Mouse (Mus musculus): ENCODE measurements around the gene Pawr. TPM values are rescaled to one million over a fixed set of nuclear protein-coding genes. Genes with fewer than 3 reads are reported as not detected.

Pawr gene
- polyA plus RNA-seq, 1 experiment from 2014 or later = 10.6 TPM

- 90% methylated on average over 16 of the region's 16 CpGs for WGBS
- H3K36me3 ChIP-seq = no peaks in the 10 kb centered on the region
- no peaks in the 10 kb centered on the region for H3K4me1 ChIP-seq
- ATAC-seq (ENCODE audit: low FRiP score) = no peak
- H3K27ac ChIP-seq = no peak overlapping the region
- H3K9ac ChIP-seq = no peak overlapping the region
- H3K4me3 ChIP-seq = no peak overlapping the region
- no peaks in the 10 kb centered on the region for H3K9me3 ChIP-seq (replicated peaks)
- no peaks in the 10 kb centered on the region for H3K27me3 ChIP-seq
- H3K4me2 ChIP-seq (replicated peaks) = no peak overlapping the region
Measured at GRCm38 (mm10) chr10:108293620-108294195, 38.2 kb upstream of the Pawr start.

- H3K36me3 ChIP-seq = no peaks in the 10 kb centered on the region
- 85% methylated on average over 7 of the region's 7 CpGs for WGBS
- H3K9ac ChIP-seq = no peak overlapping the region
Measured at GRCm38 (mm10) chr10:108294766-108295165, 37.2 kb upstream of the Pawr start.

GRCm38 (mm10) chr10:108296446-108296845, 35.5 kb upstream of the Pawr start:
- H3K4me3 ChIP-seq = no peak overlapping the region
- WGBS = 93% methylated on average over 7 of the region's 7 CpGs
- no peak overlapping the region for H3K4me2 ChIP-seq (replicated peaks)
- no peak overlapping the region for H3K27ac ChIP-seq
- H3K27me3 ChIP-seq = no peaks in the 10 kb centered on the region
- no peaks in the 10 kb centered on the region for H3K4me1 ChIP-seq
- no peak overlapping the region for H3K9ac ChIP-seq
- no peaks in the 10 kb centered on the region for H3K9me3 ChIP-seq (replicated peaks)
- no peak for ATAC-seq (ENCODE audit: low FRiP score)
- H3K36me3 ChIP-seq = no peaks in the 10 kb centered on the region

More at GRCm38 (mm10) chr10:108294766-108295165, 37.2 kb upstream of the Pawr start:
- Histone ChIP-seq H3K9me3 (replicated peaks) (no peaks in the 10 kb centered on the region), H3K27ac (no peak overlapping the region), H3K27me3 (no peaks in the 10 kb centered on the region), H3K4me3 (no peak overlapping the region), H3K4me1 (no peaks in the 10 kb centered on the region), H3K4me2 (replicated peaks) (no peak overlapping the region)
- ATAC-seq (ENCODE audit: low FRiP score) = no peak

GRCm38 (mm10) chr10:108298261-108298660, 33.7 kb upstream of the Pawr start:
- Histone ChIP-seq H3K27ac (no peak overlapping the region), H3K9me3 (replicated peaks) (no peaks in the 10 kb centered on the region), H3K9ac (no peak overlapping the region), H3K4me2 (replicated peaks) (no peak overlapping the region), H3K27me3 (no peaks in the 10 kb centered on the region), H3K4me1 (no peaks in the 10 kb centered on the region), H3K4me3 (no peak overlapping the region), H3K36me3 (no peaks in the 10 kb centered on the region)
- 93% methylated on average over 13 of the region's 13 CpGs for WGBS
- ATAC-seq (ENCODE audit: low FRiP score) = no peak

- no peak overlapping the region for H3K9ac ChIP-seq
- WGBS = 85% methylated on average over 16 of the region's 17 CpGs
- H3K4me1 ChIP-seq = no peaks in the 10 kb centered on the region
- H3K9me3 ChIP-seq (replicated peaks) = no peaks in the 10 kb centered on the region
- H3K36me3 ChIP-seq = no peaks in the 10 kb centered on the region
- no peak overlapping the region for H3K4me2 ChIP-seq (replicated peaks)
- no peak overlapping the region for H3K27ac ChIP-seq
- H3K27me3 ChIP-seq = no peaks in the 10 kb centered on the region
- ATAC-seq (ENCODE audit: low FRiP score) = no peak
- H3K4me3 ChIP-seq = no peak overlapping the region
Measured at GRCm38 (mm10) chr10:108298841-108299545, 32.9 kb upstream of the Pawr start.

GRCm38 (mm10) chr10:108299828-108300227, 32.1 kb upstream of the Pawr start:
- no peak for ATAC-seq (ENCODE audit: low FRiP score)
- no peak overlapping the region for H3K4me2 ChIP-seq (replicated peaks)
- H3K9me3 ChIP-seq (replicated peaks) = no peaks in the 10 kb centered on the region
- no peak overlapping the region for H3K4me3 ChIP-seq
- no peaks in the 10 kb centered on the region for H3K4me1 ChIP-seq
- WGBS = 85% methylated on average over 11 of the region's 11 CpGs
- H3K9ac ChIP-seq = no peak overlapping the region
- no peak overlapping the region for H3K27ac ChIP-seq
- H3K27me3 ChIP-seq = no peaks in the 10 kb centered on the region
- no peaks in the 10 kb centered on the region for H3K36me3 ChIP-seq

GRCm38 (mm10) chr10:108300843-108301242, 31.1 kb upstream of the Pawr start:
- Histone ChIP-seq H3K4me3 (no peak overlapping the region), H3K27me3 (no peaks in the 10 kb centered on the region), H3K4me1 (no peaks in the 10 kb centered on the region), H3K36me3 (no peaks in the 10 kb centered on the region), H3K4me2 (replicated peaks) (peak overlapping the region; percentile 30; the same call in 1 of the 2 replicates), H3K9me3 (replicated peaks) (no peaks in the 10 kb centered on the region), H3K27ac (no peak overlapping the region), H3K9ac (no peak overlapping the region)
- 13% methylated on average over 19 of the region's 19 CpGs for WGBS
- ATAC-seq (ENCODE audit: low FRiP score) = peak; percentile 72; the same call in 1 of the 2 replicates

GRCm38 (mm10) chr10:108307772-108308171, 24.1 kb upstream of the Pawr start:
- Histone ChIP-seq H3K27ac (no peak overlapping the region), H3K9ac (no peak overlapping the region), H3K27me3 (no peaks in the 10 kb centered on the region), H3K36me3 (no peaks in the 10 kb centered on the region), H3K4me2 (replicated peaks) (no peak overlapping the region), H3K9me3 (replicated peaks) (no peaks in the 10 kb centered on the region), H3K4me1 (no peaks in the 10 kb centered on the region), H3K4me3 (no peak overlapping the region)
- no peak for ATAC-seq (ENCODE audit: low FRiP score)
- WGBS = 76% methylated on average over 11 of the region's 11 CpGs

- Histone ChIP-seq H3K27me3 (no peaks in the 10 kb centered on the region), H3K4me1 (no peaks in the 10 kb centered on the region), H3K4me2 (replicated peaks) (no peak overlapping the region), H3K9me3 (replicated peaks) (no peaks in the 10 kb centered on the region), H3K9ac (no peak overlapping the region), H3K27ac (no peak overlapping the region), H3K4me3 (no peak overlapping the region), H3K36me3 (no peaks in the 10 kb centered on the region)
- 91% methylated on average over 5 of the region's 5 CpGs for WGBS
- ATAC-seq (ENCODE audit: low FRiP score) = no peak
Measured at GRCm38 (mm10) chr10:108310195-108310594, 21.7 kb upstream of the Pawr start.

GRCm38 (mm10) chr10:108311396-108311795, 20.5 kb upstream of the Pawr start:
- 96% methylated on average over 3 of the region's 3 CpGs for whole genome bisulfite sequencing
- Histone ChIP-seq H3K27ac (no peak overlapping the region), H3K9ac (no peak overlapping the region), H3K4me2 (replicated peaks) (no peak overlapping the region), H3K36me3 (no peaks in the 10 kb centered on the region), H3K4me1 (no peaks in the 10 kb centered on the region), H3K4me3 (no peak overlapping the region), H3K27me3 (no peaks in the 10 kb centered on the region), H3K9me3 (replicated peaks) (no peaks in the 10 kb centered on the region)
- no peak for ATAC-seq (ENCODE audit: low FRiP score)

- no peaks in the 10 kb centered on the region for H3K36me3 ChIP-seq
- H3K27me3 ChIP-seq = no peaks in the 10 kb centered on the region
- H3K9me3 ChIP-seq (replicated peaks) = no peaks in the 10 kb centered on the region
- WGBS = 33% methylated on average over 6 of the region's 6 CpGs
- no peak overlapping the region for H3K27ac ChIP-seq
- no peak overlapping the region for H3K4me3 ChIP-seq
- no peak overlapping the region for H3K9ac ChIP-seq
- no peak overlapping the region for H3K4me2 ChIP-seq (replicated peaks)
- H3K4me1 ChIP-seq = no peaks in the 10 kb centered on the region
- ATAC-seq (ENCODE audit: low FRiP score) = no peak
Measured at GRCm38 (mm10) chr10:108313845-108314244, 18.1 kb upstream of the Pawr start.

- no peaks in the 10 kb centered on the region for H3K9me3 ChIP-seq (replicated peaks)
- H3K4me1 ChIP-seq = no peaks in the 10 kb centered on the region
- no peak for ATAC-seq (ENCODE audit: low FRiP score)
- H3K36me3 ChIP-seq = no peaks in the 10 kb centered on the region
- H3K27ac ChIP-seq = no peak overlapping the region
- 92% methylated on average over 8 of the region's 8 CpGs for WGBS
- no peaks in the 10 kb centered on the region for H3K27me3 ChIP-seq
- H3K4me3 ChIP-seq = no peak overlapping the region
- H3K9ac ChIP-seq = no peak overlapping the region
- no peak overlapping the region for H3K4me2 ChIP-seq (replicated peaks)
Measured at GRCm38 (mm10) chr10:108314396-108314795, 17.5 kb upstream of the Pawr start.

GRCm38 (mm10) chr10:108315236-108315635, 16.7 kb upstream of the Pawr start:
- Histone ChIP-seq H3K27me3 (no peaks in the 10 kb centered on the region), H3K4me2 (replicated peaks) (no peak overlapping the region), H3K4me1 (no peaks in the 10 kb centered on the region), H3K9me3 (replicated peaks) (no peaks in the 10 kb centered on the region), H3K36me3 (no peaks in the 10 kb centered on the region), H3K9ac (no peak overlapping the region), H3K4me3 (no peak overlapping the region), H3K27ac (no peak overlapping the region)
- ATAC-seq (ENCODE audit: low FRiP score) = no peak
- 95% methylated on average over 7 of the region's 7 CpGs for WGBS
